Mouse (Mus musculus) brain, embryonic 14.5 days (tissue): ENCODE data around the gene Aldh9a1. TPM values are rescaled to one million over a fixed set of nuclear protein-coding genes. Genes with fewer than 3 reads are reported as not detected.
"Not testable (repeated sequence)": the region's sequence is repeated elsewhere in the genome, so short reads cannot be mapped to it uniquely, and the experiment has no call there.

Experiments used
- DNase-seq: peaks from one replicate; pipeline ENCODE4 v3.0.0-alpha.2; 2011; ENCODE audit warnings: low read depth
- CTCF ChIP-seq: fragments of 200-500 bp; IDR thresholded peaks from 2 replicates; pipeline ENCODE4 v1.5.1; 2012; ENCODE audit warnings: inconsistent platforms, mild to moderate bottlenecking, moderate library complexity, borderline replicate concordance; ENCODE audit not compliant: insufficient read depth, insufficient read length; ENCODE audit errors: extremely low read depth
- POLR2A ChIP-seq: fragments of 200-500 bp; IDR thresholded peaks from 2 replicates; pipeline ENCODE4 v1.6.1; 2012; ENCODE audit warnings: mild to moderate bottlenecking, inconsistent platforms, borderline replicate concordance; ENCODE audit not compliant: poor library complexity, insufficient read depth, insufficient read length, severe bottlenecking; ENCODE audit errors: extremely low read depth
- polyA plus RNA-seq: library from polyadenylated mRNA; depleted of rRNA; stranded (reverse); fragments of >200 nt; gene quantifications from 2 replicates; pipeline ENCODE4 v1.2.3, GENCODE M21; 2012

Gene Aldh9a1
- polyA plus RNA-seq, 1 experiment: 28.5 TPM

DNA sequence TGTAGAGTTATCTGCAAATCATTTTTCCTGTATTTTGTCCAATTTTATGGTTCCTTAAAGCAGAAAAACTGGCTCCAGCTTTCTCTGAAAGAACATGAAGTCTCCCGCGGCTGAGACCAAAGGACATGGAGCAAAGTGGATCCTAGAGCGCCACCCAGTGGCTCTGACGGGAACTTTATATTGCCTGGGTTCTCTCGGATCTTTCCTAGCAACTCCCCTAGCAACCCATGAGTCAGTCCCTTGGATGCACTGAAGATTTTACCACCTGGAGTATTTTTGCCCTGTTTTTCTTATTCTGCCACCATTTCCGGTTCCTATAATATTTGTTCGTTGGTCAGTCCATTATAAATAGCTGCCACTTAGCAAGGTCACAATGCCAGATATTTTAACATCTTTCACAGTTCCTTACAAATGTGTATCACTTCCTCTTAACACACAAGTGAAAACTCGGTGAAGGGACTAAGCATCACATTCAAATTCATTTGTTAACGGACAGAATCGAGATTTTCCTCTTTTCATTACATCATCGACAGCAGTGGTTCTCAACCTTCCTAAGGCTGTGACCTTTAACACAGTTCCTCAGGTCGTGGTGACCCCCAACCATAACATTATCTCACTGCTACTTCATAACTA lies 12.2 kb upstream of the Aldh9a1 start:
- no peak for TF ChIP-seq POLR2A
- peak; percentile 87 for TF ChIP-seq CTCF

DNA sequence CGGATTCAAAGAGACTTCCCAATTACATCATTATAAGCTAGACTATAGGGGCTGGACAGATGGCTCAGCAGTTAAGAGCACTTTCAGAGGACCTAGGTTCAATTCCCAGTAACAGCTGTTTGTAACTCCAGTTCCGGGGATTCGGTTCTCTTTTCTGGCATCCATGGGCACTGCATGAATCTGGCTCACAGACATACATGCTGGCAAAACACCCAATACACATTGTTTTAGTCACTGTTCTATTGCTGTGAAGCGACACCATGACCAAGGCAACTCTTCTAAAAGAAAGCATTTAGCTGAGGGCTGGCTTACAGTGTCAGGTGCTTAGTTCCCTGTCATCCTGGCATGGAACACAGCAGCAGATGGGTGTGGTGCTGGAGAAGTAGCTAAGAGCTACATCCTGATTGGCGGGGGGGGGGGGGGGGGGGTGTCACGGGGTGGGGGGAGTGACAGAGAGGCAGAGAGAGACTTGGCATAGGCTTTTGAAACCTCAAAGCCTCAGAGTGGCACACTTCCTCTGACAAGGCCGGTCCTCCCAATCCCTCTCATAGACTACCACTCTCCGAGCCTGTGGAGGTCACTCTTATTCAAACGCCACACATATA lies 10.5 kb upstream of the Aldh9a1 start:
- DNase-seq: peak; percentile 74
- TF ChIP-seq POLR2A (no peak), CTCF (no peak)

More for the DNA sequence above, 12.2 kb upstream of the Aldh9a1 start:
- DNase-seq: peak; percentile 90

DNA sequence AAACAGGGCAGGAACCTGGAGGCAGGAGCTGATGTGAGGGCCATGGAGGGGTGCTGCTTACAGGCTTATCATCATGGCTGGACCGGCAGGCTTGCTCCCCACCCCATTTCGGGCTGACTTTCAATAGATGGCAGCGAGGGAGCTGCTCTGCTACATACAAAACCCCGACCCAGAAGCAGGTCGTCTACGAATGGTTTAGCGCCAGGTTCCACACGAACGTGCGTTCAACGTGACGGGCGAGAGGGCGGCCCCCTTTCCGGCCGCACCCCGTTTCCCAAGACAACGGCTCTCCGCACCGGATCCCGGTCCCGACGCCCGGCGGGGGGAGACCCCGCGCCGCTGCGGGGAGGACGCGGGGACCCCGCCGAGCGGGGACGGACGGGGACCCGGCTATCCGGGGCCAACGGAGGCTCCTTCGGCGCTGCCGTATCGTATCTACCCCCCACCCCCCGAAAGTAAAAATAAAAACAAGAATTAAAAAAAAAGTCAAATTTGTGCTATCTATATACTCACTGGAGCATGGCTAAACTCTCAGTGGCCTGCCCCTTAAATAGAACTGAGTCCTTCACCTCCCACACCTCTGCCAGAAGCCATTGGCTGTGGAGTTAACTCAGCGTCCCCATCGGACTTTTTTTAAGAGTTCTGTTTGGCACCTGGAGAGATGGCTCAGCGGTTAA lies 9.5 kb upstream of the Aldh9a1 start:
- peak; percentile 38 for DNase-seq
- TF ChIP-seq POLR2A (no peak), CTCF (no peak)

DNA sequence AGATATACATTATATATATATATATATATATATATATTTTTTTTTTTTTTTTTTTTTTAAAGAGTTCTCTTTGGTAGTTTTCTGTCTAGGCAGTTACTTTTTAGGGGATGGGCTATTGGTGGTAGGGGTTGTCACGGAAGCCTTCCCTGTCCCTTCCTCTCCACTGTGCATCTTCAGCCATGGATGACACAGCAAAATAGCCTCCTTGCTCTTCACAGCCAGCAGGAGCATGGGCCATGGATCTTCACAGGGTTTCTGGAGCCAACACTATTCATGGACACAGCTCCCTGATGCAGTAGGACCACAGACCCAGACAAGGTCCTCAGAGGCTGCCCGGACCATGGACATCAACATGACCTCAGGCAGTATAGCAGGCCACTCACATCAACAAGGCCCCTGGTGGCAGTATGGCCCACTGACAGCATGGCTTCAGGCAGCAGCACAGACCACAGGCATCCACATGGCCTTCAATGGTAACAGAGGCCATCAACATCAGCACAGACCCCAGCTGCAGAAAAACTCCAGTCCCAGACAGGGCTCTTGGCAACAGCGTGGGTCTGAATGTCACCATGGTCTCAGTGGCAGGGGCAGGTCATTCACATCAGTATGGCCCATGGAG lies 8.8 kb upstream of the Aldh9a1 start:
- no peak for TF ChIP-seq POLR2A
- TF ChIP-seq CTCF: no peak
- DNase-seq: no peak

DNA sequence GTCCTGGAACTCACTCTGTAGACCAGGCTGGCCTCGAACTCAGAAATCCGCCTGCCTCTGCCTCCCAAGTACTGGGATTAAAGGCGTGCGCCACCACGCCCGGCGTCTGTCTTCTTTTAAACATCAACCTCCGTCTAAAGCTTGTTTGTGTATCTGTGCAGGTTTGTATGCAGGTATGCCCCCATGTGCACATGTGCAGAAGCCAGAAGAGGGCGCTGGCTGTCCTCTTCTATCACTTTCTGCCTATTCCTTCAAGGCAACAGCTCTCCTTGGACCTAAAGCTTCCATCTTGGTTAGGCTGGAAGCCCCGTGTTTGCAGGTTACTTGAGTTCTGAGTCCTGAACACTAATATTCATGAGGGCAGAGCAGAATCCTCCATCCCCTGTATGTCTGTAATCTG lies 7.0 kb upstream of the Aldh9a1 start:
- TF ChIP-seq POLR2A: no peak
- no peak for DNase-seq

DNA sequence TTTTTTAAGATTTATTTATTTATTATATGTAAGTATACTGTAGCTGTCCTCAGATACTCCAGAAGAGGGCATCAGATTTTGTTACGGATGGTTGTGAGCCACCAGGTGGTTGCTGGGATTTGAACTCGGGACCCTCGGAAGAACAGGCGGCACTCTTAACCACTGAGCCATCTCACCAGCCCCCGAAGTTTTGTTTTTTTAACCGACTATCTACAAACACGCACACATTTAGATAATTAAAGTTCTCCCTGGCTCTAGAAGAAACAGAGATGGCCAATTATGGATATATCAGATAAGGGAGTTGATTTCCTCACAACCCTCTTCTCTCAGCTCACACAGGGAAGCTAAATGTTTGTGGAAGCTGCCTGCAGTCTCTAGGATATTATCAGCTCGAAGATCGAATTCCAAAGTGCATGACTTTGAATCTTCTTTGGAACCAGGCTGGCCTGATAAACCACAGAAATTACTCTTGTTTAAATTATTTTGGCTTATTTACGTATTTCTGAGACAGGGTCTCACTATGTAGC lies 3.7 kb upstream of the Aldh9a1 start:
- DNase-seq: not testable (repeated sequence)

DNA sequence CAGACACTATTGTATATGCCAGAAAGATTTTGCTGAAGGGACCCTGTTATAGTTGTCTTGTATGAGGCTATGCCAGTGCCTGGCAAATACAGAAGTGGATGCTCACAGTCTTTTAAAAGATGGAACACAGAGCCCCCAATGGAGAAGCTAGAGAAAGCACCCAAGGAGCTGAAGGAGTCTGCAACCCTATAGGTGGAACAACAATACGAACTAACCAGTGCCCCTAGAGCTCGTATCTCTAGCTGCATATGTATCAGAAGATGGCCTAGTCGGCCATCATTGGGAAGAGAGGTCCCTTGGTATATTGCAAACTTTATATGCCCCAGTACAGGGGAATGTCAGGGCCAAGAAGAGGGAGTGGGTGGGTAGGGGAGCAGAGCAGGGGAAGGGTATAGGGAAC lies 585 bp upstream of the Aldh9a1 start:
- DNase-seq: not testable (repeated sequence)

DNA sequence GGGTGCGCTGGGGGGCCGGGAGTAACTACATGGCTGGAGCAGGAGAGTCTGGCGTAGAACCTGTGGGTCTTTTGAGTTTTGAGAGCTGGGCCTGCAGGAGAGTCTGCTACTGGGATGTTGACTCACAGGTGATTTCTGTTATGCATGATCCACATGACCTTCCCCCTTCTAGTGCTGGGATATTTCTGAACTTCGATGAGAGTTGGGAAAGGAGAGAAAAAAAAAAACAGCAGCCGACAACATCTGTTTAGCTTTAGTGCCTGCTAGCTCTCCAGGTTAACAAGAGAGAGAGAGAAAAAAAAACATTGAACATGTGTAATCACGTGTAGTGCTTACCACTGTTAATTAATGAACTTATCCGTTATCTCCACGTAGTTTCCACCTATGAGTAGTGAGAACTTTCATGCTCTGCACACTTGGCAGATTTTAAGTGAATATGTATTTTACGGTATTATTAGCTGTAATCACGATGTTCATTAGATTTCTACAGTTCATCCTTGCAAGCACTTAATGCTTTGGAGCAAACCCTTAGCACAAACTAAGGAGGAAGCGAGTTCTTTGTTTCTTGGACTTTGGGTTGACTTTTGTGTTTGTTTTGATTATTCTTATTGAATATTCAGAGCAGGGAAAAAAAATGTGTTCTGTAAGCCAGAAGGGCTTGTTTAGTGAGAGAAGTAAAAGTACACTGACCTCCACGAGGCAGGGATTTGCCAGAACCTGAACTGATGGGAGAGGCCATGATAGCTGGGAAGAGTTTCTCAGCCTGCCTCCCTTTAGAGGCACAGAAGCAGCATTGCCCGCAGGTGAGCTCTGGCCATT lies 1.0 kb downstream of the Aldh9a1 start:
- DNase-seq: no peak
- no peak for TF ChIP-seq POLR2A
- no peak for TF ChIP-seq CTCF

DNA sequence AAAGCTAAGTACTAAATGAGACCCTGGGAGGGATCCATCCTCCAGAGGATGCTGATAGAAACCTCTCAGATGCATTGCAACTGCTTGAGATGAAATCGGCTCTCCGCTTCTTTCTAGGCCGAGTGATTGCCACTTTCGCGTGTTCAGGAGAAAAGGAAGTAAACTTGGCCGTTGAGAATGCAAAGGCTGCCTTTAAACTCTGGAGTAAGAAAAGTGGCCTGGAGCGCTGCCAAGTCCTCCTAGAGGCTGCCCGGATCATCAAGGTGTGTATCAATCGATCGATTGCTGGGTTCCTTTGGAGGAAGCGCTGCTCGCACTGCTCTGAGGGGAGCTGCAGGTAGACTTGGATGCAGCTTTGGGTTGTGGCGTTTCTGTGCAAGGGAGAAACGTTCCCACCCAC lies 2.6 kb downstream of the Aldh9a1 start:
- no peak for DNase-seq
- no peak for TF ChIP-seq CTCF
- no peak for TF ChIP-seq POLR2A

DNA sequence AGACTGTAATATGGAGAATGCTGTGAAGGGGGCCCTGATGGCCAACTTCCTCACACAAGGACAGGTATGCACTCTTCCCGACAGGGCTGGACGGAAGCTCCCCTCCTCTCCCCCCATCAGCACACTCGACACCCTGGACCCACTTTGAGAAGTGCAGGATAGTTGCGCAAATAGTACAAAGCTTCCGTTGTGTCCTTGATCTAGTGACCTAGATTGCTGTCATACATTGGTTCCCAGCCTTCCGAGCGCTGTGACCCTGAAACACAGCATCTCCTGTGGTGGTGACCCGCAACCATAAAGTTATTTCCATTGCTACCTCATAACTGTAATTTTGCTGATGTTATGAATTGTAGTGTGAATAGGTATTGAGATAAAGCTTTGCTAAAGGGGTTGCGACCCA lies 7.6 kb downstream of the Aldh9a1 start:
- no peak for TF ChIP-seq CTCF
- TF ChIP-seq POLR2A: no peak
- no peak for DNase-seq

DNA sequence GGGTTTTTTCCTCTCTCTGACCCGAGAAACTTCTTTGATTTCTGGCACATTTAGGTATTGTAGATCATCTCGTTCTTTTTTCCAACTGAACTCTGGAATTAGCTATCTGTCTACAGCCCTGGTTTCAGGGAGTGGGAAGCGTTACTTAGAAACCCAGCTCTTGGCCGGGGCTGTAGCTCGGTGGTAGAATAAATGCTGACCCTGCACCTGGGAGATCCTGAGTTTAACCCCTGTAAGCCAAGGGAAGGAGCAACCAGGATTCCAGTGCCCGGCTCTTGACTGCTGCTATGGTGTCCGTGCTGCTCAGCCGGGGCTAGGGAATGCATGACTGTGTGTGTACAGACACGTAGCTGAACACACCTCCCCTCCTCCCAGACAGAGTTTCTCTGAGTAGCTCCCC lies 8.9 kb downstream of the Aldh9a1 start:
- no peak for DNase-seq
- no peak for TF ChIP-seq CTCF
- no peak for TF ChIP-seq POLR2A

DNA sequence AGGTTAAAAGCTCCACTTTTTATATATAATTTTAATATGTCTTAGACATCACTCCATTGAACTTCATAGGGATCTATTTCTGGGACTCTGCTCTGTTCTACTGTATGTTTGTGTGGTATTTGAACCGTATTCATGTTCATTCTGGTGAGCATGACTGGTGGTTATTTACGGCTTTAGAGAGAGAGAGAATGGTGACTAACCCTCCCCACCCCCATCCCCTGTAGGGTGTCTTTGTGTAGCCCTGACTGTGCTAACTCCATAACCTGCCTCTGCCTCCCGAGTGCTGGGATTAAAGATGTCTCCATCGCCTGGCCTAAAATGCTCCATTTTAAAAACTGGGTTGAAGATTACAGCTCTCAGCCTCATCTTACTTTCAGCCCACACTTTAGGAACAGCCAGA lies 10.5 kb downstream of the Aldh9a1 start:
- no peak for TF ChIP-seq POLR2A
- TF ChIP-seq CTCF: no peak
- no peak for DNase-seq
